Mouse (Mus musculus) liver, adult (tissue): Measurements from ENCODE around the gene Gm5128.
"Not testable (repeated sequence)": the region's sequence is repeated elsewhere in the genome, so short reads cannot be mapped to it uniquely, and the experiment has no call there.

Experiments used
- GATA4 ChIP-seq: IDR thresholded peaks from 2 replicates; pipeline ENCODE4 v1.6.1; 2014; ENCODE audit warnings: mild to moderate bottlenecking, low read length; ENCODE audit not compliant: insufficient replicate concordance

Gene Gm5128

GRCm38 (mm10) chrX:135372984-135373383, at the start of gene Gm5128:
Gene Gm5128, plus strand, starts transcription at chrX:135373284.
- not testable (repeated sequence) for TF ChIP-seq GATA4
